Mouse (Mus musculus) heart, adult 2 months (tissue): ENCODE results near the gene Cabp7.

Source experiments
- CTCF ChIP-seq: fragments of 200-600 bp; IDR thresholded peaks from 2 replicates; pipeline ENCODE4 v1.8.1; 2022; ENCODE audit warnings: antibody characterized with exemption, mild to moderate bottlenecking, moderate library complexity
- EP300 ChIP-seq: fragments of 200-500 bp; IDR thresholded peaks from 2 replicates; pipeline ENCODE4 v1.6.1; 2011; ENCODE audit warnings: low read depth, low read length, control low read depth; ENCODE audit not compliant: insufficient read depth
- POLR2A ChIP-seq: fragments of 200-500 bp; IDR thresholded peaks from 2 replicates; pipeline ENCODE4 v1.6.1; 2011; ENCODE audit warnings: mild to moderate bottlenecking, low read depth, low read length, control low read depth; ENCODE audit not compliant: insufficient read depth

DNA sequence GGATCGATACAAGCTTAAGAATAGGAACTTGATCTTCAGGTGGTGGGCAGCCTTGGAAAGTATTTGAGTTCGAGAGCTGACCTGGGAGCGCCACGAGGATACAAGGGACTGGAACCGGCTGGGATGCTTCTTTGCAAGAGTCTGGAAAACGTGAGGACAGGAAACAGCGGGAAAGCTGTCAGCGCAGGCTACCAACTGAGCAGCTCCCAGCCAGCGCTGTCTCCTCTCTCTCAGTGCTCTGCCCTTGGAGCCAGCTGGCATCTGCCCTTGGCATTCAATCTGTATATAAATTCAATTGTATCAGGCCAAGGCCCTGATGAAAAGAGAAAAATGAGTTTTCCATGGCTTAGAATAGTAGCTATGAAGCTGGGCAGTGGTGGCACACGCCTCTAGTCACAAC lies 55.4 kb downstream of the Cabp7 start:
- TF ChIP-seq CTCF (no peak), POLR2A (no peak), EP300 (no peak)
